Mouse (Mus musculus) adrenal gland, postnatal 4 days (tissue): ENCODE data around the gene Idi1. TPM values are rescaled to one million over a fixed set of nuclear protein-coding genes. Genes with fewer than 3 reads are reported as not detected.
"Not testable (repeated sequence)": the region's sequence is repeated elsewhere in the genome, so short reads cannot be mapped to it uniquely, and the experiment has no call there.

Source experiments
- DNase-seq, 2 experiments: peaks; one replicate each; pipeline ENCODE4 v3.0.0; 2021 to 2022; ENCODE audit warnings: low spot score in 2 of 2, mixed read lengths in 2 of 2
- long read RNA-seq, 2 experiments: library from polyadenylated mRNA; stranded (forward); transcript quantifications; one replicate each; pipeline ENCODE4 v2.0.0; 2021
- total RNA-seq, 2 experiments: library from RNA; stranded (reverse); gene quantifications; 2 replicates each; pipeline ENCODE4 v1.2.3; 2021

Gene Idi1
- total RNA-seq: 10 to 100 TPM; 20.4 to 20.5 TPM
- long read RNA-seq, experiment 1, transcript Idi1-201 (5 exons, 3,027 nt): major isoform, 6 of 7 reads
- long read RNA-seq, experiment 1, partial matches to known transcripts: 0 of 7 reads
- long read RNA-seq, experiment 1, other reads (novel, unspliced or antisense): 0 of 7 reads
- long read RNA-seq, experiment 2, transcript Idi1-201 (5 exons, 3,027 nt): major isoform, 26 of 29 reads
- long read RNA-seq, experiment 2, partial matches to known transcripts: 0 of 29 reads
- long read RNA-seq, experiment 2, other reads (novel, unspliced or antisense): 2 of 29 reads

- peak; percentile 78 to 90 for DNase-seq
Measured at GRCm38 (mm10) chr13:8885445-8886184, at the start of gene Idi1. TSS of gene Idi1 (plus strand) at chr13:8885501.

DNA sequence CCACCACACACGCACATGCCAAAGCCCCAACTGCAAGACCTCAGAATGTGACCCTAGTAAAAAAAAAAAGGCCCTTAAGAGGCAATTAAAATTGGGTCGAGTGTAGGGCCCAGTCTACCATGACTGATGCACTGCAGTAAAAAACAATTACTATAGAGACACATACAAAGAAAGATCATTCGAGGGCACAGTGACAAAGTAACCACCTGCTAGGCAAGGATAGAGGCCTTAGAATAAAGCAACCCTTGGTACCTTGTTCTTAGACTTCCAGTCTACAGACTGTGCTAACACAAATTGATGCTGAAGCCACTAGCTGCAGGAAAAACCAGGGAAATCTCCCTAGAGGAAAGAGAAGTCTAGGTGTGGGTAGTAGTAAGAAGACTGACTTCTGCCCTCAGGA, 46.9 kb upstream of the Idi1 start:
- DNase-seq: no peak

GRCm38 (mm10) chr13:8839111-8839510, 46.2 kb upstream of the Idi1 start:
- no peak for DNase-seq

GRCm38 (mm10) chr13:8839937-8840336, 45.4 kb upstream of the Idi1 start:
- no peak for DNase-seq

DNA sequence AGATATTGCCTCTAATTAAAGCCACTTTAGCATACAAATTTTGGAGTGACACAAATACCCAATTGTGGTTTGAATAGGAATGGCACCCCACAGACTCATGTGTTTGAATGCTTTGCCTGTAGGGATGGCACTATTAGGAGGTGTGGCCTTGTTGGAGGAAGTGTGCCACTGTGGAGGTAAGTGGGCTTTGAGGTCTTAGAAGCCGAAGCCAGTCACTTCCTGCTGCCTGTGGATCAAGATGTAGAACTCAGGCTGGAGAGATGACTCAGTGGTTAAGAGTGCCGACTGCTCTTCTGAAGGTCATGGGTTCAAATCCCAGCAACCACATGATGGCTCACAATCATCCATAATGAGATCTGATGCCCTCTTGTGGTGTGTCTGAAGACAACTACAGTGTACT, 44.4 kb upstream of the Idi1 start:
- no peak for DNase-seq

DNA sequence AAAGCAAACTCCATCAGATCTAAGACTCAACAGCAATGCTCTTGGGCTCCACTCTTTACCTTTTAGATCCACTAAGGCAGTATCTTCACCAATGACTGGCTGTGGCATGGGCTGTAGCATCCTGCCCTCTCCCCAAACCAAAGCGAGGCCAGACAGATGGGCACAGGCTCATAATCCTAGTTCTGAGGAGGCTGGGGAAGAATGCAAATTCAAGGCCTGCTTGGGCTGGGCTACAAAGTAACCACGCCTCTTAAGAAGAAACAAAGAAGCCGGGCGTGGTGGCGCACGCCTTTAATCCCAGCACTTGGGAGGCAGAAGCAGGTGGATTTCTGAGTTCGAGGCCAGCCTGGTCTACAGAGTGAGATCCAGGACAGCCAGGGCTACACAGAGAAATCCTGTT, 43.5 kb upstream of the Idi1 start:
- not testable (repeated sequence) for DNase-seq

- no peak for DNase-seq
Measured at GRCm38 (mm10) chr13:8842273-8842672, 43.0 kb upstream of the Idi1 start.

- DNase-seq: no peak
Measured at GRCm38 (mm10) chr13:8847702-8848101, 37.6 kb upstream of the Idi1 start.

DNA sequence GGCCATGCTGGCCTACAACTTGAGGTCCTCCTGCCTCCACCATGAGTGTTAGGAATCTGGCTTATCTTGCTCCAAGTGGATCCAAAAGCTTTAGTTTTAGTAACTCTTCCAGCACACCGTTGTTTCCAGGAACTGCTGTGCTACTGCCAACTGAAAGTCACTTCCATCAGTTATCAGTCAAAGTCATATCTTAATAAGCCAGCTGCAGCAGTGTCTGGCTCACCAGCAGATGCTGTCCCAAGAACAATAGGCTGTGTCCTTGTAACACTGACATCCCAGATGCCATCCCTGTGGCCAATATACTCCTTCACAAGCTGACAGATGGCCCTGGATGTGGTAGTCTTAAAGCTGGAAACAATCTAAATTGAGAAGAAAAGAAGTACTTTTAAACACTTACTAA, 36.0 kb upstream of the Idi1 start:
- DNase-seq: no peak

DNA sequence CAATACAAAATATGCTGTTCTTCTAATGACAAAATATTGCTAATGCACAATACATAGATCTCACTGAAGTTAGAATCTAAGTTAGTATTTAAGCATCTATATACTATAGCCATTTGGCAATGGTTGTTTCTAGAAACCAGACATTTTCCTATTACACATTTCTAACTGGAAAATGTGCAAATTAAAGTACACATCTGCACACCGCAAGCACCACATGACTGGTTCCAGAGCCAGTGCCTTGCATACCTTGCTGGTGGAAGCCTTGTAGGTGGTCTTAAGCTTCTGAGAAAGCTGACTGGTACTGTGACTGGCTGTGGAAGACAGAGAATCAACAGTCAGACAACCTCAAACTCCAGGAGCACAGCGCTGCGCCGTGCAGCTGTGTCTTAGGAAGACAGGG, 31.9 kb upstream of the Idi1 start:
- no peak for DNase-seq

GRCm38 (mm10) chr13:8854769-8855168, 30.5 kb upstream of the Idi1 start:
- DNase-seq: no peak

DNA sequence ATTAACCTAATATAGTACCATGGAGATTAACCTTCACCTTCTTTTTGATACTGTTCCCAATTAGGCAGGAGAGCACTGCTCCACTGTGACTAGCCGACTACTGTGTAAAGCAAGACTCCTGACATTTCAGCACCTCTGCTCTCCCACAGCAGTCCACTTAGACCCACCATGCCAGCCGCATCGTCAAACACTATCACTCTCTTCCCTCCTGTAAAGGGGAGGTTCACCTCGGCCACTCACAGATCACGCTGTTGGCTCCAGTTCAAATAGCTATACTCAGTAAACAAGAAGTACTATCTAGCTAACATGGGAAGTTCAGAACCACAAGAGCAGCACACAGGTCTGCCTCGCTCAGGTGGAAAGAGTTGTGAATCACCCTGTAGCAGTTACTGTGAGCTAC, 26.8 kb upstream of the Idi1 start:
- no peak for DNase-seq

DNA sequence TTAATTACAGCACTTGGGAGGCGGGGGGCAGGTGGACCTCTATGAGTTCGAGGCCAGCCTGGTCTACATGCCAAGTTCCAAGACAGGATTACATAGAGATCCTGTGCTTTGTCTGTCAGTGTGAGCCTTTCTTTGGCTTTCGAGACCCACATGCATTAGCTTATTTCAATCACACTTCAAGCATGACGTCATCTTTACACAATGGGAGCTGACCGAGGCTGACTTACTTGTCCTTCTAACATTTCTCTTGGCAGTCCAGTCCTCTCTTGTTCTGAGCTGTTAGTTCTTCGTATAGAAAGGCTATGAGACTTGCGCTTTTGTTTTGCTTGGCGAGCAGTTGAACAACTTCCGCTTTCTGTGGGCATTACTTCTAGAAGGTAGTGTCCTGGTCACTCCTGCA, 24.4 kb upstream of the Idi1 start:
- no peak for DNase-seq

DNA sequence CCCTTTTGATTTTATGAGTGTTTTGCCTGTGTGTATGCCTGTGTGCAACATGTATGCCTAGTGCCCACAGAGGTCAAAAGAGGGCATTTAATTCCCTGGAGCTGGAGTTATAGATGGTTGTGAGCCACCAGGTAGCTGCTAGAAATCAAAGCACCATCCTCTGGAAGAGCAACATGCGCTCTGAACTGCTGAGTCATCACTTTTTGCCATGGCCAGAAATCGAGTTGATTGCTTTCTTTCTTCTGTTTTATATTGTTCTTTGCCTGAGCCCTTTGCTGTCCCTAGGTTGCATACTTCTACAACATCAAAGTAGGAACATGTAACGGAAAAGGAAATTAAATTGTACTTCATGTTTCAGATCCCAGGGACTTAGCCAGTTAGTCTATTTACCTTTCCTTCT, 20.3 kb upstream of the Idi1 start:
- DNase-seq: no peak

GRCm38 (mm10) chr13:8866612-8867011, 18.7 kb upstream of the Idi1 start:
- DNase-seq: no peak

DNA sequence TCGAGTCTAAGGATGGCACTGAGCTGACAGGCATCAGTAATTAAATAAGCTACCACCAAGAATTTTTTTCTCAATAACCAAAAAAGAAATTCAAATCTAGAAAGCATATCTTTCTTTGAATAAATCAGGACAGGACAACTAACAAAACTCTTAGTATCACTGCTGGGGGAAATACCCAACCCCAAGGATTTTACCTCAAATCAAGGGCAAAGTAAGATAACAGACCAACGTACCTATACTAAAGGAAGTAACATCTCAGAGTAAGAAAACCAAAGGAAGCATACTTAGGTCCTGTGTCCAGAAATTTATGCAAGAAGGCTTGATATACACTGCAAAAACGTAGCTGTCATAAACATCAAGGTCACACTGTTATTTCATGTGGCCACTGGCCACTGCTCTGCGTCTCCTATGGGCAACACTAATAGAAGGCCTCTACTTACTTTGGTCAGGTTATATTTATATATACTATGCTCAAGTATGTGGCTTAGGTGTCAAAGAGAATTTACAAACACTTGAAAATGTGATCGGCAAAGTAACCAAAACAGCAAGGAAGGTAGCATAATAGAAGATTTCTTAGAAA, 15.6 kb upstream of the Idi1 start:
- no peak for DNase-seq

GRCm38 (mm10) chr13:8870160-8870509, 15.2 kb upstream of the Idi1 start:
- DNase-seq: no peak

GRCm38 (mm10) chr13:8870510-8871313, 14.6 kb upstream of the Idi1 start:
- peak; percentile 56 to 76 for DNase-seq

DNA sequence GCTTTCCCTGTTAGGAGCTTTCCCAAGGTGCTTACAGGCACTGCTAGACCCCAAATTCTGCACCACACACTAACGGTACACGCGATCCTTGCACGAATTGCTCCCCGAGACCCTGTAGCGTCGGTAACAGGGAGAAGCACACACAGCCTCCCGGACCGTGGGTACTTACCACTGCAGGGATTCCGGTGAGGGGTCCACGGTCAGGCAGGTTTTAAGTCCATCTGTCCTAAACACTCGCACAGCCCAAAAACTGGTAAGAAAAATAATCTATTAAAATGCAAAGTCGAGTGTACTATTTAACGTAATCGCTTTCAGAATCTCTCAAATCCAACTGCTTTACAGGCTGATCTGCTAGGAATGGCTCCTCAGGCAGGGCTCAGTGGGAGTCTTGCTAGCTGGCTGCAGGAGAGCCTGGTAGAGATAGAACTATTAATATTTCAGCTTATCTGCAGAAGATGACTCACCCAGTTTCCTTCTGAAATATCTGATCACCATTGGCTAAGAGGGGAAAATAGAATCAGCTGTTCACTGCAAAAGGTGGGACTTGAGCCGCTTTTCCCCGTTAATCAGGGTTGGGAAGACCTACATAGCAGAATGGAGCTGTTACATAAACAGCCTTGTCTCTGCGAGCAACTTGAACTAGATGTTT, 13.9 kb upstream of the Idi1 start, which contains the start of gene Wdr37:
TSS of gene Wdr37 (minus strand) at position 596 of the 649 bp plus-strand sequence.
- peak in 1 of 2 experiments; percentile 13 for DNase-seq

- DNase-seq: no peak
Measured at GRCm38 (mm10) chr13:8873776-8874175, 11.5 kb upstream of the Idi1 start.

GRCm38 (mm10) chr13:8881611-8882010, 3.7 kb upstream of the Idi1 start:
- DNase-seq: no peak
